Mouse (Mus musculus) G1E (cell line): Measurements from ENCODE around the gene Sass6.

Source experiments
- CTCF ChIP-seq: IDR thresholded peaks from 2 replicates; pipeline ENCODE4 v1.5.1; 2012; ENCODE audit warnings: low read depth, low read length, inconsistent platforms, mixed read lengths
- GATA1 ChIP-seq: IDR thresholded peaks from 2 replicates; pipeline ENCODE4 v1.6.1; 2012; ENCODE audit warnings: borderline replicate concordance, low read length, inconsistent platforms, mixed read lengths
- GATA2 ChIP-seq: IDR thresholded peaks from 2 replicates; pipeline ENCODE4 v1.6.1; 2012; ENCODE audit warnings: low read depth, low read length, inconsistent platforms, borderline replicate concordance
- POLR2AphosphoS5 ChIP-seq: IDR thresholded peaks from 2 replicates; pipeline ENCODE4 v1.6.1; 2012; ENCODE audit warnings: low read depth, low read length, inconsistent platforms; ENCODE audit not compliant: insufficient replicate concordance
- TAL1 ChIP-seq: conservative IDR thresholded peaks from 2 replicates; pipeline ENCODE4 v1.6.1; 2012; ENCODE audit warnings: low read depth, low read length, inconsistent platforms, mixed read lengths

- no peak for TF ChIP-seq CTCF
- no peak for TF ChIP-seq POLR2AphosphoS5
- TF ChIP-seq TAL1, result no peak
- no peak for TF ChIP-seq GATA1
- no peak for TF ChIP-seq GATA2
Observed at GRCm38 (mm10) chr3:116642373-116642772, 47.6 kb downstream of the Sass6 start.
